Mouse (Mus musculus): ENCODE results near the gene Araf. TPM values are rescaled to one million over a fixed set of nuclear protein-coding genes. Genes with fewer than 3 reads are reported as not detected.

The Araf gene
- 161 TPM for polyA plus RNA-seq (2017; shearing (Covaris generic))

GRCm38 (mm10) chrX:20797681-20798080 is at the start of gene Araf:
Gene Araf, plus strand, starts transcription at chrX:20797814.

GRCm38 (mm10) chrX:20869962-20870513 is 72.4 kb downstream of the Araf start, which contains the start of gene Timp1:
Gene Timp1, plus strand, starts transcription at chrX:20870166.

Other genes with a start within 250 kb of the Araf start
- not detected for gene Rgn, start 248.0 kb upstream of the Araf start, polyA plus RNA-seq (2017; shearing (Covaris generic))
- gene Rbm10, start 180.3 kb upstream of the Araf start, polyA plus RNA-seq (2017; shearing (Covaris generic)), result 42.1 TPM
- gene Ndufb11, start 180.2 kb upstream of the Araf start, polyA plus RNA-seq (2017; shearing (Covaris generic)), result 163 TPM
- 182 TPM for gene Uba1, start 139.5 kb upstream of the Araf start, polyA plus RNA-seq (2017; shearing (Covaris generic))
- gene Cdk16, start 109.9 kb upstream of the Araf start, polyA plus RNA-seq (2017; shearing (Covaris generic)), result 71.8 TPM
- 12.1 TPM for gene Usp11, start 93.9 kb upstream of the Araf start, polyA plus RNA-seq (2017; shearing (Covaris generic))
- gene Timp1, start 72.4 kb downstream of the Araf start, polyA plus RNA-seq (2017; shearing (Covaris generic)), result 0.62 TPM
- gene Syn1, start 123.2 kb downstream of the Araf start, polyA plus RNA-seq (2017; shearing (Covaris generic)), result 0.62 TPM
- gene Cfp, start 133.7 kb downstream of the Araf start, polyA plus RNA-seq (2017; shearing (Covaris generic)), result 1.4 TPM
- 6.1 TPM for gene Elk1, start 152.8 kb downstream of the Araf start, polyA plus RNA-seq (2017; shearing (Covaris generic))
- gene Uxt, start 164.2 kb downstream of the Araf start, polyA plus RNA-seq (2017; shearing (Covaris generic)), result 51.5 TPM

All from effector memory CD4-positive, alpha-beta T cell, adult 7 months (primary cell).